Mouse (Mus musculus): Measurements from ENCODE around the gene Btbd11. TPM values are rescaled to one million over a fixed set of nuclear protein-coding genes. Genes with fewer than 3 reads are reported as not detected.

Btbd11 gene
- polyA plus RNA-seq, 1 experiment: 4.1 TPM

DNA sequence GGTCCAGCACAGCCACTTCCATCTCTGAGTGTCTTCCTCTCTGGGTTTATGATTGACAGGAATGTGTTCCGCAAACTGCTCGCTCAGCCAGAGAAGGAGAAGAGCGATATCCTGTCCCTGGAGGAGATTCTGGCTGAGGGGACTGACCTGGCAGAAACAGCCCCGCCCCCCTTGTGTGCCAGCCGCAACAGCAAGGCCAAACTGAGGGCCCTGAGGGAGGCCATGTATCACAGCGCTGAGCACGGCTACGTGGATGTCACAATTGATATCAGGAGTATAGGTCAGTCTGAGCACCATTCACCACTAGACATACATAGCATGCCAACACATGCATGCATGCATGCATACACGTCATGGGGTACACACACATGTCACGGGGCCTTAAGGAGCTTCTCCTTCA lies 245.4 kb downstream of the Btbd11 start:
- peak; percentile 17 for DNase-seq

GRCm38 (mm10) chr10:85633577-85633976 lies 247.0 kb downstream of the Btbd11 start:
- 79% methylated on average over 10 of the region's 10 CpGs for WGBS
- Histone ChIP-seq H3K4me1 (ENCODE audit: control insufficient read depth, insufficient read depth, low read length) (no peaks in the 10 kb centered on the region), H3K36me3 (ENCODE audit: control insufficient read depth, insufficient read depth, low read length) (no peaks in the 10 kb centered on the region), H3K27me3 (replicated peaks; ENCODE audit: control insufficient read depth, insufficient read depth, low read length) (no peaks in the 10 kb centered on the region), H3K27ac (ENCODE audit: insufficient read depth, low read depth, low read length) (no peak overlapping the region), H3K4me3 (ENCODE audit: insufficient read depth, low read depth, low read length) (no peak overlapping the region)
- TF ChIP-seq POLR2A (IDR thresholded peaks at IDR 0.05; ENCODE audit: low read depth, low read length) (no peak), CTCF (conservative IDR thresholded peaks at IDR 0.05; ENCODE audit: insufficient read depth, insufficient read length, low read depth, low read length) (no peak)
- DNase-seq: no peak

More for the DNA sequence above, 245.4 kb downstream of the Btbd11 start:
- TF ChIP-seq POLR2A (IDR thresholded peaks at IDR 0.05; ENCODE audit: low read depth, low read length) (no peak), CTCF (conservative IDR thresholded peaks at IDR 0.05; ENCODE audit: insufficient read depth, insufficient read length, low read depth, low read length) (no peak)
- Histone ChIP-seq H3K27me3 (replicated peaks; ENCODE audit: control insufficient read depth, insufficient read depth, low read length) (no peaks in the 10 kb centered on the region), H3K4me1 (ENCODE audit: control insufficient read depth, insufficient read depth, low read length) (no peaks in the 10 kb centered on the region), H3K4me3 (ENCODE audit: insufficient read depth, low read depth, low read length) (no peak overlapping the region), H3K36me3 (ENCODE audit: control insufficient read depth, insufficient read depth, low read length) (no peaks in the 10 kb centered on the region), H3K27ac (ENCODE audit: insufficient read depth, low read depth, low read length) (no peak overlapping the region)
- 62% methylated on average over 10 of the region's 10 CpGs for WGBS

GRCm38 (mm10) chr10:85637580-85637979 lies 251.0 kb downstream of the Btbd11 start:
- Histone ChIP-seq H3K27ac (ENCODE audit: insufficient read depth, low read depth, low read length) (no peak overlapping the region), H3K27me3 (replicated peaks; ENCODE audit: control insufficient read depth, insufficient read depth, low read length) (no peaks in the 10 kb centered on the region), H3K4me1 (ENCODE audit: control insufficient read depth, insufficient read depth, low read length) (no peaks in the 10 kb centered on the region), H3K4me3 (ENCODE audit: insufficient read depth, low read depth, low read length) (no peak overlapping the region), H3K36me3 (ENCODE audit: control insufficient read depth, insufficient read depth, low read length) (no peaks in the 10 kb centered on the region)
- WGBS: 55% methylated on average over 7 of the region's 7 CpGs
- no peak for DNase-seq
- TF ChIP-seq POLR2A (IDR thresholded peaks at IDR 0.05; ENCODE audit: low read depth, low read length): no peak
- TF ChIP-seq CTCF (conservative IDR thresholded peaks at IDR 0.05; ENCODE audit: insufficient read depth, insufficient read length, low read depth, low read length): no peak

- no peaks in the 10 kb centered on the region for H3K4me1 ChIP-seq (ENCODE audit: control insufficient read depth, insufficient read depth, low read length)
- no peaks in the 10 kb centered on the region for H3K36me3 ChIP-seq (ENCODE audit: control insufficient read depth, insufficient read depth, low read length)
- no peak overlapping the region for H3K4me3 ChIP-seq (ENCODE audit: insufficient read depth, low read depth, low read length)
- no peaks in the 10 kb centered on the region for H3K27me3 ChIP-seq (replicated peaks; ENCODE audit: control insufficient read depth, insufficient read depth, low read length)
- TF ChIP-seq CTCF (conservative IDR thresholded peaks at IDR 0.05; ENCODE audit: insufficient read depth, insufficient read length, low read depth, low read length) (no peak), POLR2A (IDR thresholded peaks at IDR 0.05; ENCODE audit: low read depth, low read length) (no peak)
- DNase-seq: no peak
- WGBS: 66% methylated on average over 5 of the region's 5 CpGs
- H3K27ac ChIP-seq (ENCODE audit: insufficient read depth, low read depth, low read length): no peak overlapping the region
Measured at GRCm38 (mm10) chr10:85638141-85638540, 251.5 kb downstream of the Btbd11 start.

DNA sequence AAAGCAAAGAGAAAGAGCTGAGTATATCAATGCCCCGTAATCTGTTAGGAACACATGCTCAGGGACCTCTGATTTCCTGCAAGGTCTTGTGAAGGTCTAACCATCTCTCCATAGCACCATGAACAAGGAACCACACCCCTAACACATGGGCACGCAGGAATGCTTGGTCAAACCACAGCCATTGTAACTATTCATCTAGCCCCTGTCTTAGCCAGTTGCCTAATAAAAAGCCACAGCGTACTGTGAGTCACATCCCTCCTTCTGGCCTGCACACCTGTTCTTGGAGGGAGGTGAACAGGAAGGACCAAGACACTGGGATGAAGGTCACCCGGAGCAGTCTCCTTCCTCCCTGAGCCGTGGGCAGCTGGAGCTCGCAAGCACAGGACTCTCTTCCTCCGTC lies 253.0 kb downstream of the Btbd11 start:
- H3K4me3 ChIP-seq (ENCODE audit: insufficient read depth, low read depth, low read length): no peak overlapping the region
- 68% methylated on average over 7 of the region's 7 CpGs for WGBS
- no peak for TF ChIP-seq POLR2A (IDR thresholded peaks at IDR 0.05; ENCODE audit: low read depth, low read length)
- no peak for TF ChIP-seq CTCF (conservative IDR thresholded peaks at IDR 0.05; ENCODE audit: insufficient read depth, insufficient read length, low read depth, low read length)

GRCm38 (mm10) chr10:85640408-85640807 lies 253.8 kb downstream of the Btbd11 start:
- TF ChIP-seq POLR2A (IDR thresholded peaks at IDR 0.05; ENCODE audit: low read depth, low read length): no peak
- TF ChIP-seq CTCF (conservative IDR thresholded peaks at IDR 0.05; ENCODE audit: insufficient read depth, insufficient read length, low read depth, low read length): no peak
- Histone ChIP-seq H3K4me1 (ENCODE audit: control insufficient read depth, insufficient read depth, low read length) (no peaks in the 10 kb centered on the region), H3K4me3 (ENCODE audit: insufficient read depth, low read depth, low read length) (no peak overlapping the region), H3K36me3 (ENCODE audit: control insufficient read depth, insufficient read depth, low read length) (no peaks in the 10 kb centered on the region), H3K27me3 (replicated peaks; ENCODE audit: control insufficient read depth, insufficient read depth, low read length) (no peaks in the 10 kb centered on the region), H3K27ac (ENCODE audit: insufficient read depth, low read depth, low read length) (no peak overlapping the region)
- DNase-seq: no peak
- WGBS: 41% methylated on average over 8 of the region's 8 CpGs

More for the DNA sequence above, 253.0 kb downstream of the Btbd11 start:
- no peaks in the 10 kb centered on the region for H3K27me3 ChIP-seq (replicated peaks; ENCODE audit: control insufficient read depth, insufficient read depth, low read length)
- H3K36me3 ChIP-seq (ENCODE audit: control insufficient read depth, insufficient read depth, low read length): no peaks in the 10 kb centered on the region
- no peak for DNase-seq
- no peaks in the 10 kb centered on the region for H3K4me1 ChIP-seq (ENCODE audit: control insufficient read depth, insufficient read depth, low read length)
- no peak overlapping the region for H3K27ac ChIP-seq (ENCODE audit: insufficient read depth, low read depth, low read length)

DNA sequence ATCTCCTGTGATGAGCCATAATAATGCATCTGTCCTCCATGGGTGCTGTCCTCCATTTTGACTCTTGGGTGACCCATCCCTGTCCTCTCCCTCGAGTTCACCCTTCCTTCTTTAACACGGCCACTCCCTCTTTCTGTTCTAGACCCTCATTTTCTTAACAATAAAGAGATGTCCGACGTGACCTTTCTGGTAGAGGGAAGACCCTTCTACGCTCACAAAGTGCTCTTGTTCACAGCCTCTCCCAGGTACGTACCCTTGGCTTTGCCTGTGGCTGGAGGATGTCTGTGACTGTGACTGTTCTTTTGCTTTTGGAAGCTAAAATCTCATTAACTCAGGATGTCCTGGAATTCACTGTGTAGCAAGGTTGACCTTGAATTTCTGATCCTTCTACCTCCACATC lies 258.7 kb downstream of the Btbd11 start:
- H3K36me3 ChIP-seq (ENCODE audit: control insufficient read depth, insufficient read depth, low read length): no peaks in the 10 kb centered on the region
- H3K4me1 ChIP-seq (ENCODE audit: control insufficient read depth, insufficient read depth, low read length): no peaks in the 10 kb centered on the region
- no peak for DNase-seq
- WGBS: 89% methylated on average over 6 of the region's 6 CpGs
- TF ChIP-seq POLR2A (IDR thresholded peaks at IDR 0.05; ENCODE audit: low read depth, low read length) (no peak), CTCF (conservative IDR thresholded peaks at IDR 0.05; ENCODE audit: insufficient read depth, insufficient read length, low read depth, low read length) (no peak)
- H3K4me3 ChIP-seq (ENCODE audit: insufficient read depth, low read depth, low read length): no peak overlapping the region
- H3K27me3 ChIP-seq (replicated peaks; ENCODE audit: control insufficient read depth, insufficient read depth, low read length): no peaks in the 10 kb centered on the region
- H3K27ac ChIP-seq (ENCODE audit: insufficient read depth, low read depth, low read length): no peak overlapping the region

Data from kidney, adult 2 months (tissue).